Mouse (Mus musculus) stomach, postnatal 0 days (tissue): ENCODE data around the gene Rsbn1l.

Experiments
- CTCF ChIP-seq: IDR thresholded peaks from 2 replicates; pipeline ENCODE4 v1.5.1; 2016; ENCODE audit warnings: antibody characterized with exemption, low read depth, mild to moderate bottlenecking, moderate library complexity
- EP300 ChIP-seq: optimal IDR thresholded peaks from 2 replicates; pipeline ENCODE3; 2016; ENCODE audit warnings: antibody characterized with exemption

- TF ChIP-seq CTCF (no peak), EP300 (no peak)
These were observed 18.5 kb upstream of the Rsbn1l start for GRCm38 (mm10) chr5:20974690-20975089.
